Mouse (Mus musculus): Measurements from ENCODE around the gene Lipn.

DNA sequence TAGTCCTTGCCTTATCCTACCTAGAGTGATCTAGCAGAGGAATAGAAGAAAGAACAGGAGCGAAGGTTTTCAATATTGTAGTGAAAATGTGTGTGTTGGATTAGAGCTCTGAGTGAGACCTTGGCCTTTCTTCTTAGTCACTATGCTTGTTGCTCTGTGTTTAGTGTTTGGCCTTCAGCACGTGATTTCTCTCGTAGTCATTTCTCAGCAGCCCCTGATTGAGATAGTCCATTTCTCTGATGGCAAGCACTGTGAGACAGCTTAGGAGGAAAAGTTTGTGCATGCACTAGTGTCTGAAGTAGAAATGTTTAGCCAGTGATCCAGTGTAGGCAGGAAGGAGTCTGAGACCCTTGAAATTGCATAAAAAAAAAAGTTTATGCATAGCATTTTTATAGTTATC is 37.7 kb downstream of the Lipn start:
- TF ChIP-seq CTCF (IDR thresholded peaks at IDR 0.05; ENCODE audit: low read depth, low read length) (no peak), POLR2A (IDR thresholded peaks at IDR 0.05; ENCODE audit: extremely low read depth, insufficient read depth, low read length) (no peak)

All from liver, adult 2 months (tissue).